Comparison of ENCODE assay signal across 12 mouse cellular contexts in genomic region chr5:148387820-148388219, GRCm38 (mm10). TPM values are rescaled to one million over a fixed set of nuclear protein-coding genes. Genes with fewer than 3 reads are reported as not detected.
A peak's percentile ranks its signal among the peaks of the same experiment; 100 is the strongest.
DNase-seq lines count a peak whose midpoint lies in the region; ATAC-seq and TF ChIP-seq lines count a peak whose summit lies in the region.
"Had no signal": no experiment of that assay in that cellular context is flagged by ENCODE, and none has a peak within 500 bp of the region (broad histone marks: within the 10 kb centered on the region; RNA-seq: fewer than 3 reads in every experiment).

No protein-coding gene starts in this region.

- TF ChIP-seq POLR2A in spleen, adult 2 months (IDR thresholded peaks at IDR 0.05; ENCODE audit: low read depth, low read length), result no peak
- TF ChIP-seq POLR2A in embryonic fibroblast, embryonic 13.5 days (IDR thresholded peaks at IDR 0.05; ENCODE audit: low read depth, low read length), result no peak

- H3K4me3 ChIP-seq in heart, embryonic 13.5 days, result no peak overlapping the region
- H3K4me3 ChIP-seq in spleen, adult 2 months (ENCODE audit: extremely low read depth, insufficient read depth, insufficient read length), result no peak overlapping the region
- H3K4me3 ChIP-seq in embryonic fibroblast, embryonic 13.5 days (ENCODE audit: insufficient read depth, low read length), result no peak overlapping the region
- H3K4me3 ChIP-seq: hindbrain, embryonic 15.5 days; midbrain, embryonic 15.5 days had no signal

- TF ChIP-seq CTCF in spleen, adult 2 months (IDR thresholded peaks at IDR 0.05; ENCODE audit: extremely low read depth, insufficient read depth, insufficient read length, insufficient replicate concordance), result no peak
- TF ChIP-seq CTCF in embryonic fibroblast, embryonic 13.5 days (IDR thresholded peaks at IDR 0.05; ENCODE audit: borderline replicate concordance, insufficient read depth, low read length), result peak; percentile 31; the same call in 1 of the 2 replicates

- peaks cover 32% of the 10 kb centered on the region for H3K36me3 ChIP-seq in heart, embryonic 13.5 days
- H3K36me3 ChIP-seq in spleen, adult 2 months (ENCODE audit: control insufficient read depth, insufficient read depth, low read length), result peaks cover under 1% of the 10 kb centered on the region; the same call in 1 of the 2 replicates
- H3K36me3 ChIP-seq: hindbrain, embryonic 15.5 days; midbrain, embryonic 15.5 days had no signal

- H3K9ac ChIP-seq in heart, embryonic 13.5 days, result no peak overlapping the region
- H3K9ac ChIP-seq: hindbrain, embryonic 15.5 days; midbrain, embryonic 15.5 days had no signal

- H3K4me2 ChIP-seq in heart, embryonic 13.5 days, result no peak overlapping the region
- H3K4me2 ChIP-seq: hindbrain, embryonic 15.5 days; midbrain, embryonic 15.5 days had no signal

- peaks cover 57% of the 10 kb centered on the region for H3K4me1 ChIP-seq in heart, embryonic 13.5 days
- peaks cover 8% of the 10 kb centered on the region; the same call in 1 of the 2 replicates for H3K4me1 ChIP-seq in spleen, adult 2 months (ENCODE audit: control insufficient read depth, insufficient read depth, insufficient read length)
- H3K4me1 ChIP-seq in embryonic fibroblast, embryonic 13.5 days (ENCODE audit: control insufficient read depth, insufficient read depth, low read length), result no peaks in the 10 kb centered on the region

- peak overlapping the region; percentile 50; the same call in 1 of the 2 replicates for H3K27ac ChIP-seq in heart, embryonic 13.5 days (replicated peaks)
- H3K27ac ChIP-seq in spleen, adult 2 months (ENCODE audit: insufficient read depth, low read length), result peak overlapping the region; percentile 76
- no peak overlapping the region for H3K27ac ChIP-seq in embryonic fibroblast, embryonic 13.5 days (ENCODE audit: insufficient read depth, low read length)
- H3K27ac ChIP-seq: hindbrain, embryonic 15.5 days; midbrain, embryonic 15.5 days had no signal

- DNase-seq in heart, adult 11 months, result no peak
- DNase-seq in spleen, adult 2 months (ENCODE audit: low read depth in 1 of 2, low spot score in 2 of 2), result no peak
- no peak for DNase-seq in spleen, postnatal 14 days (ENCODE audit: low spot score in 2 of 2)
- peak; percentile 39 for DNase-seq in thymus, postnatal 25 days
- no peak for DNase-seq in adrenal gland, adult 18-20 months (ENCODE audit: low spot score in 2 of 2)
- no peak for DNase-seq in gastrocnemius, postnatal 10 days
- DNase-seq: adrenal gland, postnatal 36 days; cerebellum, postnatal 25 days had no signal

- no peak for ATAC-seq in heart, embryonic 13.5 days (ENCODE audit: extremely low read depth, insufficient number of reproducible peaks, low FRiP score, low TSS enrichment)
- ATAC-seq: midbrain, embryonic 15.5 days had no signal

- WGBS in heart, embryonic 13.5 days, result 100% methylated on average over 2 of the region's 2 CpGs
- WGBS in spleen, adult 2 months, result 87% methylated on average over 2 of the region's 2 CpGs

- 0 out of 2 replicates have a peak, but pooled peaks cover 4% of the 10 kb centered on the region for H3K9me3 ChIP-seq in heart, embryonic 13.5 days
- H3K9me3 ChIP-seq: hindbrain, embryonic 15.5 days; midbrain, embryonic 15.5 days had no signal

- no peaks in the 10 kb centered on the region for H3K27me3 ChIP-seq in heart, embryonic 13.5 days (replicated peaks)
- no peaks in the 10 kb centered on the region for H3K27me3 ChIP-seq in spleen, adult 2 months (ENCODE audit: control insufficient read depth, insufficient read depth, low read length)
- H3K27me3 ChIP-seq: hindbrain, embryonic 15.5 days; midbrain, embryonic 15.5 days had no signal

RNA-seq across cellular contexts. Expression of gene Slc7a1, which starts 11.9 kb away (rescaled TPM):
- 16.2 and 17.3 TPM in 2 replicates for polyA plus RNA-seq in heart, embryonic 13.5 days (2015; fragmentation: Nextera tagmentation; extraction: Ambion mirVana)
- 8.8 and 9.3 TPM in 2 replicates for polyA plus RNA-seq in spleen, adult 2 months (2012; rRNA removed)
- 61.1 and 63.0 TPM in 2 replicates for polyA plus RNA-seq in embryonic fibroblast, embryonic 13.5 days (2011; ENCODE audit: insufficient read length, low read depth, missing spikeins)
- 10 to 100 TPM; 87.0 to 94.9 TPM for total RNA-seq in adrenal gland, adult 18-20 months (2021)
- 1 to 10 TPM; 8.0 to 9.8 TPM for total RNA-seq in gastrocnemius, postnatal 10 days (2021)
